Mouse (Mus musculus) cerebellum, adult 9-10 months (tissue): ENCODE results near the gene Mnx1.

Source experiments
- DNase-seq: peaks from one replicate; pipeline ENCODE4 v3.0.0; 2022

The Mnx1 gene

GRCm38 (mm10) chr5:29478208-29479197 is at the start of gene Mnx1:
TSS of gene Mnx1 (minus strand) at chr5:29478470.
- DNase-seq: no peak

GRCm38 (mm10) chr5:29516432-29516831 is 38.2 kb upstream of the Mnx1 start:
- no peak for DNase-seq

- DNase-seq: no peak
Observed at GRCm38 (mm10) chr5:29515888-29516287, 37.6 kb upstream of the Mnx1 start.

GRCm38 (mm10) chr5:29507013-29507412 is 28.7 kb upstream of the Mnx1 start:
- DNase-seq: no peak

GRCm38 (mm10) chr5:29487321-29487720 is 9.1 kb upstream of the Mnx1 start:
- no peak for DNase-seq

DNA sequence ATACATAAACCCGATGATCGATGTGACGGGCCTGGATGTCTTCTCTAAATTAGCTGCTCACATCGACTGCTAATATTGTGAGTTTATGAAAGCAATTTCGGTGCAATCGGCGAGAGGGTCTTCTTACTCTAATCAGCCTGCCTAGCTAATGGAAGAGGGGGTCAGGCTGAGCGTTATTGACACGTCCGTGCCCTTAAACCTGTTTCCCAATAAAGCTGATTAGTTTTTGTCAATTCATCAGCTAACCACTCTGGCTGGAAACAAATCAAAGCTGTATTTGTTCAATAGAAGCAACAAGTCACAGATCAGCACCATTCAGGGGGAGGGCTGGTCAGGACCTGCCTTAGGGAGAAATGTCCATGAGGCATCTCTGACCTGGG is 7.7 kb upstream of the Mnx1 start:
- no peak for DNase-seq

DNA sequence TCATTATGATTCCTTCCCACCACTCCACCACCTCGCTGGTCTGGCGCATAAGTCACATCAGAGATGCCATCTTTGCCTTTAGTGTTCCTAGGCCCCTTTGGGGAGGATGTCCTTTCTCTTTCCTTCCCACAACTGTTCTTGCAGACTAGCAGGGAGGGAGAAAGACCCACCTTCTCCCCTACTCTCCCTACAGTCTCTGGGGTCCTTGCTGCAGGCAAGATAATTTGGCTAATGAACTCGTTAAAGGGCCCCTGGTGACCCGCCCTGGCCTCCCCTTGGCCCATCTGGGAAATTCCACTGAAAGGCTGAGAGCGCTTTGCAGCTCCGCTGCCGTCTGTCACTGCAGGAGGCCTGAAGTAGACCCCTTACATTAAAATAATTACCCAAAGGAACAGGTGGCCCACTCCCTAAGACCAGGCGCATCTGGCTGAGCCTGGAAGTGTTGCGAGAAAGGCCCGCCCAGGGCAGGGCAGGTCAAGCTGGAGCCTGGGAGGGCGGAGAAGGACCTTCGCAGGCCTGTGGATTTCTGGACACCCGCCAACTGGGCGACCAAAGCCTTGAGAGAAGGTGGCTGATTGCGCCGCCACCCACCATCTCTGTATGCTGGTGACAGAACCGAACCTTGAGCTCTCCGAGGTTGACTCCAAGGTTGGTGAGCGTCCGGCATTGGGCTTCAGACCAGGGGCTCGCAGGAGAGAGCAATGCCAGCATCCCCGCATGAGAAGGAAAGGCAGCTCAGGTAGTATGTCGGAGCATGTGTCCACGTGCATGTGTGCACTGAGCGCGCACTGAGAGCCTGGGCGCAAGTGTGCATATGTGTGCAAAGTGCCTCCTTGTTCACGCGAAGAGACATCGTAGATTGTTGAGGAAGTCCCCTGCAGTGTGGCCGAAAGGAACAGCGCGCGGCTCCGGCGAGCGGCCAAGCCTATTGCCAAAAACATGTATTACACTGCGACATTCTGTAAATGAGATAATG is 7.0 kb upstream of the Mnx1 start:
- no peak for DNase-seq

GRCm38 (mm10) chr5:29483801-29484200 is 5.5 kb upstream of the Mnx1 start:
- no peak for DNase-seq

DNA sequence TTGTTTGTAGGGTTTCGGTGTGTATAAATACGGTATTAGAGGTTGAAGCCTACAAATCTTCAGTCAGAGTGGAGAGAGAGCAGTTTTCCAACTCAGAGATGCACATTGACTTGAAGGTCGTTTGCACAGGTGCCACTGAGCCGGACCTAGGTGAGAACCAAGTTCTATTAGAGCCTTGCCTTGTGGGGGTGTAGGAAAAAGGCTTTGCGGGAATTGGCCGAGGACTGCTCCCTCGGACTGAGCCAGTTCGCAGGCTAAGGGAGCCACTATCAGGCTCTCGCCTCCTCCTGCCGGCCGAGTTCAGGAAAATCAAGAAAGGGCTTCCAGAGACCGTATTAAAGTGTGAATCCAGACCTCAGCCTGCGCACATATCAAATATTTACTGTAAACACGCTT is 926 bp upstream of the Mnx1 start:
- DNase-seq: no peak

DNA sequence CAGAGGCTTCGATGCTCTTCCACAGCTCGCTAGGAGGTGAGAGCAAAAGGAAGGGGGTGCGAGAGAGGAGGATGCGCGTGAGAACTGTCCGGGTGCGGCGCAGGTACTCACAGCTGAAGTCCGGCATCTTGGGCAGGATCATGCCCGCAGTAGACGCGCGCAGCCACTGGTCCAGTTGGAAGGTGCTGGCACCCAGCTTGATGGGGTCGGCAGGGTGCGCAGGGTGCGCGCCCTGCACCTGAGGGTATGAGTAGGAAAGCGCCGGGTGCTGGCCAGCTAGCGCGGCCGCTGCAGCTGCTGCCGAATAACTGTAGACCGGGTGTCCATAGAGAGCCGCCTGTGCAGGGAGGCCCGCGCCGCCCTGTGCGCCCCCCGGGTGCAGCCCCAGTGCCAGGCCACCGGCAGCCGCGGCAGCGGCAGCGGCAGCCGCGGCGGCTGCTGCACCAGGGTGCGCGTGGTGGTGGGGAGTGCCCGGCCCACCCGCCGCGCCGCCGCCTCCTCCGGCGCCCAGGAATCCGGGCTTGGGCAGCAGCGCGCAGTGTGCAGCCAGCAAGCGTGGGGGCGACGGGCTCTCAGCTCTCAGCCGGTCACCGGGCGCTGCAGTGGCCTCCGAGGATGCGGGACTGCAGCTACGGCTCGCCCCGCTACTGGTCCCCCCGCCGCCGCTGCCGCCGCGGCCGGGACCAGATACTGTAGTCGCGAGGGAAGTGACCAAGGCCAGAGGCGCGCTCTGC is 629 bp downstream of the Mnx1 start:
- no peak for DNase-seq

GRCm38 (mm10) chr5:29476021-29476420 is 2.2 kb downstream of the Mnx1 start:
- DNase-seq: no peak

DNA sequence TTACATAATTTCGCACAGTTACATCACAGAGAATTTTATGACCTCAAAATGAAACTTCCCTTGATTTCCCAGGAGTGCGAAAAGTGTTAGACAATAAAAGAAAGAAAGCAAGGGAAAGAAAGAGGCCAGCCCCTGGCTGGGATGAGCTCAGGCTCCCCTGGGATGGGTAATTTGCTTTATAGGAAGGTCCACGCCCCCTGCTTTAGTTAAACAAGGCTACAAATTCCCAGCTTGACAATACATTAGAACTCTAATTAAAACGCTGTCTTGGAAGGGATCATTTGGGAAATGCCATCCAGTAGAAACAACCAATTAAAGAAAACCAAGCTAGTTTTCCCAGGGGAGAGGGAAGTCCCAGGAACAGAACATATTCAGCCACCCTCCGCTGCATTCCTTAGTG is 2.7 kb downstream of the Mnx1 start:
- no peak for DNase-seq

DNA sequence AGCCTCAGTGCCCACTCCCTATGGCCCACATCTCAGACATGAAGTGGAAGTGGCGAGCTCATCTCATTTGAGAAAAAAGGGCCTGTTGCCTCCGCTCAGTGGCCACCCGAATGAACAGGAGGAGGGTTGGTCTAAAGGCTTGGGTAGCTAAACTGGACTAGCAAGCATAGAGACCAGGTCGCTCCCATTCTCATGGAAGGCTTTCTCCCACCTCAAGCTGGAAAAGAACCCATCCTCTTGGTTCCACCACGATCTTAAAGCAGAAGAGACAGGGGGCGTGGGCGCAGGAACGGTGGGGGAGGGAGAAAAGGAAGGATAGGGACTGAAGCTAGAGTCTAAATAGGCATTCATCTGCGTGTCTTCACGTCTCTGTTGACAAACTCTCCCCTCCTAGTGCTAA is 3.2 kb downstream of the Mnx1 start:
- no peak for DNase-seq

DNA sequence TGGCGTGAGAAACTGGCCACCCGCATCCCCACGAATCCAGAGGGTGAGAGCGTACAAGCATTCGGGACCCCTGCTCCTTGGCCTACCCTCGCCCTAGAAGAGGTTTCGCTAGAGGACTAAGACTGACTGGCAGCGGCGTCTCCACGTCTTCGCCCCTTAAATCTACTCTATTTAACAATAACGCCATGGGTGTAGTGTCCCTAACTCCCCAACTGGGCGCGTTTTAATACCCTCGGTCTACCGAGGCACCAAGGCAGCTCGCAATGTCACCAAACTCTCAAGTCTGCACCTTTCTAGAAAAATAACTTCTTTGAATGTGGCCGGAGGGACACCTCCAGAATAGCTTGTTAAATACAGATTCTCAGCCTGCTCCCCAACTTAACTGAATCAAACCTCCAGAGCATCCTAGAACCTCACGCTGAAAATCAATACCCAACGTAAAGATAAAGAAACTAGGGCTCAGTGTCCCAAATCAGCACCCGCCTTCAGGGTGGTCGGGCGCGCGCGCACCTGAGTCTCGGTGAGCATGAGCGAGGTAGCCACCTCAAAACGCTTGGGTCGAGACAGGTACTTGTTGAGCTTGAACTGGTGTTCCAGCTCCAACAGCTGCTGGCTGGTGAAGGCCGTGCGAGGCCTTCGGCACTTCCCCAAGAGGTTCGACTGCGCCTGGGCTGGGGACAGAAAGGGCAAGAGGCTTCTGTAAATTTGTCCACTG is 3.9 kb downstream of the Mnx1 start:
- DNase-seq: no peak

- no peak for DNase-seq
Observed at GRCm38 (mm10) chr5:29473551-29474245, 4.6 kb downstream of the Mnx1 start.

- DNase-seq: no peak
Observed at GRCm38 (mm10) chr5:29471855-29472665, 6.2 kb downstream of the Mnx1 start.

- no peak for DNase-seq
Observed at GRCm38 (mm10) chr5:29471396-29471795, 6.9 kb downstream of the Mnx1 start.

- DNase-seq: no peak
Observed at GRCm38 (mm10) chr5:29470851-29471394, 7.3 kb downstream of the Mnx1 start.

DNA sequence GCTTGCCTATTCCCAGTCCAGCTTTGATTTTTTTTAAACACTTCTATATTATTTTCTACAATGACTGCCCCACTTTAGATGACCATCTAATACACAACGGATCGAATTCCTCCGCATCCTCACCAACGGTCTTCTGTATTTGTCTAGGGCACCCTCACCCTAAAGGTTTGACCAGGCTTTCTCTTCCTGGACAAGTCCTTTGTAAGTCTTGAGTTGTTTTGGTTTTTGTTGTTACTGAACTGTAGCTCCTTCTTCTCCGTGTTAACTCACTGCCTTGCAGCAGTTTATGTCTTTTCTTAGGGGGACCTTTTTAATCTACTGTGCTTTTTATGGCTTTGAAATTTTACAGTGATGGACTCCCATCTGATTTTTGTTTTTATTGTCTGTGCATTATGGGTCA is 8.0 kb downstream of the Mnx1 start:
- DNase-seq: no peak

- no peak for DNase-seq
Observed at GRCm38 (mm10) chr5:29469501-29469900, 8.8 kb downstream of the Mnx1 start.
